Mouse (Mus musculus) c-Kit-positive CD71-positive TER-119-positive erythroid progenitor cells, embryonic 14.5 days (primary cell): ENCODE results near the gene Akap2.

Experiments used
- DNase-seq: peaks from one replicate; pipeline ENCODE4 v3.0.0-alpha.2; 2013; ENCODE audit warnings: low spot score

Akap2 gene

DNA sequence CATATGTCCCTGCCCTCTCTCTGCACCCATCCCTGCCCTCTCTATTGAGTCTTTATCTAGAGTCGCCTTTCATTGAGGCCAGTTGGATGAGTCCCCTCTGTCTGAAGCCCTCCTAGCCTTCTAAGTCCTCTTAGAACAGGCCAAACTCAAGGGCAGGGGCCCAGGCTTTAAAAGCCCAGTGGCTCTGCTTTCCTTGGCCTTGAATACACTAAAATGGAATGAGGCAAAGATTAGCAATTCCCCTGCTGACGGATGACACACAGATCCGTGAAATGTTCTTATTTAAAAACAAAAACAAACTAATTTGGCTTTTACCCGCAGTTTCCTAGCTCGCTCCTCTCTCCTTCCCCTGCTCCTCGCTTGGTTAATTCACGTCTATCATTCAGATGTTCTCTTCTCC lies 45.0 kb downstream of the Akap2 start:
- DNase-seq, result no peak

DNA sequence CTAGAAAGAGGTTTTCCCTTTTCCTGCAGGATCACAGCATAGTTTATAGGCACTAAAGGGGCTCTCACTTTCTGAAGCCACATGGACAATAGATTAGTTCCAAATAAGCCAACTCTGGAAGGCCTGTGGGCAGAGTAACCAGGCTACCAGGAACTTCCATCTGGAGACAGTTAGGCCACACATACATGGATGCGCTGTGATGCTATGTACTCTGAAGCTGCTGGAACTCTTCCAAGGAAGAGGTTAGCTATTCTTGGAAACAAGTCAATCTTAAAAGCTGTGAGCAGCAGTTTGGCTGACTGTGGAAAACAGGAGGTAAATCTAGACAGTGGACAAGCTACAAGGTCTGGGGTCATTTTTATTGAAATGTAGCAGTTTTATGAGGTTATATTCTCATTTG lies 46.9 kb downstream of the Akap2 start:
- no peak for DNase-seq

- no peak for DNase-seq
Observed at GRCm38 (mm10) chr4:57764926-57765325, 47.5 kb downstream of the Akap2 start.

DNA sequence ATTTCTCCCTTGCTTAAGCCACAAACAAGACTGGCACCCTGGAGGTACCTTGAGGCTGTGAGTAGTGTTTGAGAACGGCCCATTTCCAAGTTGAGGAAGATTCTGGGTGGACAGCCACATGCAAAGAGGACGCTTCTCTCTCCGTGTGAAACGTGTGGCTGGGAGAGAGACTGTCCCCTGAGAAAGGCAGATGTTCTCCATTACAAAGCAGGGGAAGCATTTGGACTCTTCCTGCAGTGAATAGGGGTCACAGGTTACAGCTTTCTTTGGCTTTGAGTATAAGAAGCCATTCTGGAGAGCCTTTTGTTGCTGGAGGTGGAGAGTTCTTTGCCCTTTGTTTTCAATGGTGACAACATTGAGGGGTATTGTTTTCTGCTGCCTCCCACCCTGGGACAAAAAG lies 48.3 kb downstream of the Akap2 start:
- DNase-seq, result no peak

DNA sequence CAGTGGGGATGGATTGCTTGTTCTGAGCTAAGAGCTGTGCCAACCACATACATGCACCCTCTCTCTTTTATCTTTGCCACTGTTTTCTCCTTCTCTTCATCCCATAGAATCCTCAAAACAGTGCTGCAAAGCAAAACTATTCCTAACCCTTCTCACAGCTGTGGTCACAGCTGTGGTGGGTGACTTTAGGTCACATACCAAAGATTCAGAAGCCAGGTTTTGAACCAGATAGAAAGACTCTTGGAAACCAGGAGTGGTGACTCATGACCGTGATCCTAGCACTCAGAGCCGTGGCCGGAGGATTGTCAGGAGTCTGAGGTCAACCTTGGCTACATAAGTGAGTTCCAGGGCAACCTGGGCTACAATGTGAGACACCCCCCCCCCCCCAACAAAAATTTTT lies 51.5 kb downstream of the Akap2 start:
- DNase-seq, result no peak

- no peak for DNase-seq
Observed at GRCm38 (mm10) chr4:57770185-57770823, 52.8 kb downstream of the Akap2 start.

GRCm38 (mm10) chr4:57771558-57772219 lies 54.2 kb downstream of the Akap2 start:
- no peak for DNase-seq

DNA sequence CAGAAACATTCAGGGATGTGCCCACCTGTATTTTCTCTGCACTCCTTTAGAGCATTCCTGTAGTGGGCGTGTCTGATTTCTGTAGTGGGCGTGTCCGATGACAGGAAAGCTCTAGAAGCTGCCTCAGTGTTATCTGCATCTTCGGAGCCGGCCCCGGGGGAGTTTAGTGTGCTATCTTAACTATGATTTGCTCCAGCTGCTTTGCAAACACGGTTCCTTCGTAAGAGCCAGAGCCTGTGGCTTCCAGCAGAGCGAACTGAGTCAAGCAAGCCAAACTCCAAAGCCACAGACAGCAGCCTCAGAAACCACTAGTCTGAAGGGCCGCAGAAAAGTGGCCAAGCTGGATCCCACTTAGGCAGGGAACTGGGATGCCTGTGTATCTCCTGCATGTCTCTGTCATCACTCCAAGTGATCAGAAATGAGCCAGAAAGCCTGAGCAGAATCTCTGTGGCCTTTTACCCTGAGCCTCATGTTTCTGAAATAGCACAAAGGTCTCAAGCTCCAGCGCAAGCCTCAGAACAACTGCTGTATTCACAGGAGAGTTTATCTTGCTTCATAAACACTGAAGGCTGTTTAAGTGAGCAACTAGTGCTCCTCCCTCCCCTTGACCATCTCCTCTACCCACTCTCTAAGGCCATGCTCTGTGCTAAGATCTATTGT lies 55.5 kb downstream of the Akap2 start:
- peak; percentile 37 for DNase-seq

DNA sequence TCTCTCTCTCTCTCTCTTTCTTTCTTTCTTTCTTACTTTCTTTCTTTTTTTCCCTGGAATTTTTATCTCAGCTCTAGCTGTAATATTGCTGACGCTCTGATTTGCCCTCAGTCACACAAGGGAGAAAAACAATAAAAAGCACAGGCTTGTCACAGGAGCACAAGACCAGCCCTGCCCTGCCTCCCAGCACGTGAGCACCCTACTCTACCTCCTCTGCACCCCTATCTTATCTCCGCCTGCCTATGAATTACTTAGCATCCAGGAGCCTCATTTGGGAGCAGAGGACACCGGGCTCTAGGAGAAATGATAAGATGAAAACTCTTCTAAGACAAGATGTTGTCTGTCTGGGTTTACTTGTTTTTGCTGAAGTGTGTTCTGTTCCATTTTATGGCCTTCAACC lies 57.1 kb downstream of the Akap2 start:
- no peak for DNase-seq

GRCm38 (mm10) chr4:57775582-57775981 lies 58.1 kb downstream of the Akap2 start:
- no peak for DNase-seq

DNA sequence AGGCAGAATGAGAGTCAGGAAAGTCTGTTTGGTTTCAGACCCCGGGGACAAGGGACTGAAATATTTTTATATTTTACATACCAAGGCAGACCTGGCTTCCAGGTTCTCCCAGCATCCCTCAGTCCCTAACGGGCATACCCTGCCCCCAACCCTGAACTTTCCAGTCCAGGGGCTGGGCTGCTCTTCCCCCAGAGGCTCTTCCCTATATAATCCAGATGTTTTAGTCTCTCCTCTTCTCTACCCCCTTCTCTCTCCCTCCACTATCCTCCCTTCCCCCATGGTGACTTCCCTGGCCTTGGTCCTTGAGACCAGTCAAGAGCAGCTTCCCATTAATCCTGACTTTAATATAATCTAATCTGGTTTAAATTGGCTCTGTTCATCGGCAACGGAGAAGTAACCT lies 62.9 kb downstream of the Akap2 start:
- no peak for DNase-seq

DNA sequence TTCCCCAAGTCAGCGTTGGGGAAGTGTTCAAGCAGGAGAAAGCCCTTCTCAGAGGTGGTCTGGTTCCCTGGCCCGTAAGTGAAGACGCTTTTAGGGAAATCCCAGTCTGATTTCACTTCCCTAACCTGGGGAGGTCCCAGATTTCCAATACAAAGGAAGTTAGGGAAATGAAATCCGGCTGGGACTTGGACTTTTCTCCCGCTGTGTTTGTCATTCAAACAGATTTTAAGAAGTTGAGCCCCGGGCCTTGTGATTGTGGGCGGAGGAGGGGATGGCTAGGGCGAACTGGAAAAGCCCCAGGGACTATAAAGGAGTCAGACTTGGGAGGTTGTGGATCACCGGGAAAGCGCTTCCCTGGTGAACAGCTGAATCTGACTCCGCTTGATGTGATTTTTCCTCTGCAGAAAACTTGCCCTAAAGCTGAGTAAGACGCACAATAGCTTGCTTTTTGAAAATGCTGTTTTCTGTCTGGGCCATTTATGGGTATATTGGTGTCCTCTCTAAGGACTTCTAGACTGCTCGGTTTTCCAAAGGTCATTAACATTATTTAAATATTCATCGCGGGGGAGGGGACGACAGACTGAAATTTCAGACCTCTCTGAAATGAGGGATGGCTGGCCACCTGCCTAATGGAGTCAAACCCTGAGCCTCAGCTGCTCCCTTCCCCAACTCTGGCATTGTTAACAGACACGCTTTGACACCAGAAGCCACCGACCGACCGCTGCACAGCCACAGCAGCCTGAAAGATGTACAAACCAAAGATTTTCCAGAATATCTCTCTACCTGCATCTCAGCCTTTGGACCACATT lies 63.6 kb downstream of the Akap2 start:
- no peak for DNase-seq

- peak; percentile 38 for DNase-seq
Observed at GRCm38 (mm10) chr4:57781994-57782393, 64.5 kb downstream of the Akap2 start.

DNA sequence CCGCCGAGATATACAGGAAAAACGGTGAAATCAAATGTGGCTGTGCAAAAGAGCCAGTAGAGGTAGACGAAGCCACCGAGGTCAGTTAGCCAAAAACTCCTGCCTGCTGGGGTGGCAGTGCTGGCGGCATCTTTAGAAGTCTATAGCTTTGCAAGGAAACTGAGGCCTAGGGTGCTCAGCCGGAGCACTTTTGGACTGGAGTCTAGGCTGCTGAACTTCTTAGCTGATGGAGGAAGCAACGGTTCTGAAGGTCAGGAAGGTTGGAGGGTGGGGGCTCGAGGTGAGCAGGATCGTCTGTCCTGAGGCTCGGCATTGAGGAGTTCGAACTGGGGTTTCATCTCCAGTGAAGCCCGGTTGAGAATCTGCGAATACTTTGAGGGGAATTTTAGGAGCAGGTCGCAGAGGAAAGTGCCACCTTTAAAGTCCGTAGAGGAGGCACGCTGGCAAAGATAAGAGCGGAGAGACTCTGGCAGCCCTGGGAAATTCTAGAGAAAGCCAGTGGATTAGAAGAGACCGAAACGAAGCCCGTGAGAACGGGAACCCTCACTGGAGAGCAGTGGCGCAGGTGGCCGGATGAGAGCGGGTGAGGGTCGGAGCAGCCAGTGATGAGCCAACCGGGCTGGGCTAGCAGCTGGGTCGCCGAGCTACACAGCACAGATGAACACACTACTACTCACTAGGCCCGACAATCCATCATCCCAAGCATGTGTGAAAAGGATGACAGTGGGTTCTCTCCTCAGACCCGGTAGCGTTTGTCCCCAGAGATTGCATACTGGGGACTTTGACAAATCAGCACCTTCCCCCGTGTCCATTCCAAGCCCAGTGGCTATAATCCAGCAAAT lies 65.3 kb downstream of the Akap2 start:
- no peak for DNase-seq

DNA sequence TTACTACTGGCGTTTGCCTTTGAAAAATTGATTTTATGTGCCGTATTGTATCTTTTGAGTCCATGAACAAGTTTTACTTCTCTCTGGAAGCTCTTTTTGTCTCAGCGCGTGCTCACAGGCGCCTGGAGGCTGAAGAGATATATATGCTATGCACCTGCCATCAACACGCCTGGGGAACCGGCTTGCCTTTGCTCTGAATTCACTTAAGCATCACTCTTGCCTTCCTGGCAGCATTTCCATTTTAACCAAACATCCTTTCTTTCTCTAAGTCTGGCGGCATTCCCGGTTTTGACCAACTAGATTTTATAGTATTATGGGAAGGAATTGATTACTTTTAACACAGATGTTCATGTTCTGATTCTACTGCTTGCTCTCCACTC lies 65.9 kb downstream of the Akap2 start:
- no peak for DNase-seq

- no peak for DNase-seq
Observed at GRCm38 (mm10) chr4:57783853-57784600, 66.6 kb downstream of the Akap2 start.

DNA sequence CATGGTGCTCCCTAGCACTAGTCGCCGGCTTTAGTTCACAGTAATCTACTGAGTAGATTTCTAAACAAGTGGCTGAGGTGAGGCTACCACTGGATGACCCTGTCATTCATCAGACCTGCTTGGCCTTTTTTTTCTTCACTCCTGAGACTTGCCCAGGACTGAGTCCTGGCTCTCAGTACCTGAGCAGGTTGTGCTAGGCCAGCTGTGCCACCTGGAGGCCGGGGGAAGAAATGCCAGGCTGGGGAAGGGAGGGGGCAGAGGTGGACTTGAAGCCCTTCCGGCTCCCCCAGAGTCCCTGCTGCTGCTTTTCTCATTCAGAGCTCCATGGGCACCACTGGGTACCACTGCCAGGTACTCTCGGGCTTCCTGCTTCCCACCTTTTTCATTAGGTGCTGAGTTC lies 71.3 kb downstream of the Akap2 start:
- DNase-seq, result no peak

- DNase-seq, result no peak
Observed at GRCm38 (mm10) chr4:57789118-57789517, 71.7 kb downstream of the Akap2 start.

DNA sequence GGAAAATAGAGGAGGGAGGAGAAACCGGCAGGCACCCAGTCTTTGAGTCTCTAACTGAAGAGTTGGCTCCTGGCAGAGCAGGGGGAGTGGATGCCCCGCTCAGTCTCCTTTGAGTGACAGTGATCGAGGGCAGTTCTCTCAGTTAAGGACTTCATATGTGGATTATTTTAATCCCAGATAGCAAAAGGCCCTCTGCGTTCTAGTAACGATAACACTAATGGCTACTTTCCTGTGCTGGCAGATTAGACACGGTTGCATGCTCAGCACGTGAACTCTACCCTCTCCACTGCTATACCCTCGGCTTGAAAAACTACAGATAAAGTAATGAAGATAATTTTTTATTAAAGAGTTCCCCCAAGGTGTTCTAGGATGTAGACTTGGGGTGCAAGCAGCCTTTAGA lies 76.5 kb downstream of the Akap2 start:
- DNase-seq, result no peak

DNA sequence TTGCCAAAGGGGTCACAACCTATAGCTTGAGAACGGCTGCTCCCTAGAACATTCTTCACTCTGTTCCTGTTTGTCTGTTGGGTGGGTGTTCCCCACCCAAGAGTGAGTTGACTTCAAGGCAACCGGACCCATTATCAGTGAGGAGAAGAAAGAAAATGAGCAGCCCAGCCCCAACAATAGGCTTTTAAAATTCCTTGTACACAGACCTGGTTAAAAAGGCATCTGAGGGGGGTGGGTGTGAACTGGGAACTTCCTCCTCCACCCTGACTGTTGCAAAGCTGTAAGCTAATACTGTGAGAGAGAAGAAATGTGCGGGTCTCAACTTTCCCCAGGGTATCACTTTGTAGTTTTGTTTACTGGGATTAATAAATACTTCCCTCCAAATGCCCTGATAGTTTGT lies 77.1 kb downstream of the Akap2 start:
- DNase-seq, result no peak
